Mouse (Mus musculus) A20 (cell line): ENCODE data around the gene Gm6676.
"Not testable (repeated sequence)": the region's sequence is repeated elsewhere in the genome, so short reads cannot be mapped to it uniquely, and the experiment has no call there.

Experiments
- DNase-seq: peaks from one replicate; pipeline ENCODE4 v3.0.0-alpha.2; 2011; ENCODE audit warnings: low read depth, low spot score

Gm6676 gene

DNA sequence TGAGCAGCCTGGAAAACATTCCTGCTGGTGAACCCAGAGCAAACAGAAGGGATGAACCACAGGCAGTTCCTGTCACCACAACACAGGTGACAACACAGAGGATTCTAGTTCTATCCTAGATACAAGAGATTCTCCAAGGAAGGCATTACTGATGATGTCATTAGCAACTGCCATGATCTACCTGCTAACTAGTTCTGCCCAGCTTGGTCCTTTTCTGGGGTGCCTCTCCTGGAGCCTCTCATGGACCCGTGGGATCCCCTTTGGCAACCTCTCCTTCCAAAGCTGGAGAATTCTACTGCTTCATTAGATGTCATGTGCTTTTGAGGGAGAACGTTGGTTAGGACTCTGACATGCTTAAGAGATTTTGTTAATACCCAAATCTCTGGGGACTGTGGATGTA, at the start of gene Gm6676:
Gene Gm6676, minus strand, starts transcription at position 101 of the 400 bp plus-strand sequence.
- DNase-seq, result not testable (repeated sequence)

GRCm38 (mm10) chr14:7174483-7174971, 49.3 kb upstream of the Gm6676 start, which contains the start of gene Gm3512:
Gene Gm3512, minus strand, starts transcription at chr14:7174533.
- not testable (repeated sequence) for DNase-seq

DNA sequence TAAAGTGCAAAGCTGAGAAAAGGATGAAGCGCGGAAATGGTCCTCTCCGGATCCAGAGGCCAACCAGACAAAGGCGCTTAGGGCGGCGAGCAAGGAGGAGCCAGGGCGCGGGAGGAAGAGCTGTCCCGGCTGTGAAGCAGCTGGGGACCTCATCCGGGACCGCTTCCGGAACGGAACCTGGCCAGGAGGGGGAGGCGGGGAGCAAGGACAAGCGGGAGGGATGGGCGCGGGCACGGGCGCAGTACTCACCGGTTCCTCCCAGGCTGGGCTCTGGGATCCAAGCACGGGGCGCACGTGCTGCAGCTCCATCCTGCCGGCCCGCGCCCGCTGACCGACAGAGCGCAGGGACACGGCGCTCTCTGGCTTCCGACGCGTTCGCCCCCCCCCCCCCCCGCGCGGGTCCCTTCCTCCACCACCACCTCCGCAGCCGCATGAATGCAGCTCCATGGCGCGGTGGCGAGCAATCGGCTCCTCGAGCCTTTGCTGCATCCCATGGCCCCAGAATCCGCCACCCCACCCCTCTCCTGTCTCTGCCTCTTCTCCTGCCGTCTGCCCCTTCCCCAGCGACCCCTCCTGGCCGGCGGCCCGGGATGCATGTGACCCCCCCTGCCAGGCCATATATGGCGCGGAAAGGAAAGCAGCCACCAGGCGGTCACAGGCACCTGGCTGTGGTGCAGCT, 19.9 kb downstream of the Gm6676 start:
- not testable (repeated sequence) for DNase-seq

DNA sequence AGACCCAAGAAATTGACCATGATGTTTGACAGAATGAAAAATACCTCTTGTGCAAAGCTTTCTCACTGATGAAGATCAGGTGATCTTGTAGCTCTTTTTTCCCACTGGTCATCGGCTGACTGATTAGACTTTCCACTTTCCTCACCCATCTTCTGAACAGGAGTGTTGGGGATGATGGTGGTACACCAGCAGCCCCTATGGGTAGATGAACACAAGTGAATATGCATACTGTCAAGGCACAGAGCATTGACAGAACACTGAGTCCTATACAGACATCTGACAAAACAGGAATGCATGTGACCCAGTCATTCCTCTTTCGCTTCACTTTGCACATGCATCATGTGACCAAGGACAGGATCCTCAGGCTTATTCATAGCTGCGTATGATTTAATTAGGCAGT, 24.7 kb downstream of the Gm6676 start, which contains the start of gene Gm3696:
Gene Gm3696, minus strand, starts transcription at position 101 of the 400 bp plus-strand sequence.
- not testable (repeated sequence) for DNase-seq
